Mouse (Mus musculus) adrenal gland, postnatal 36 days (tissue): ENCODE results near the gene Cacna2d3. TPM values are rescaled to one million over a fixed set of nuclear protein-coding genes. Genes with fewer than 3 reads are reported as not detected.

Experiments used
- DNase-seq, 2 experiments: peaks; one replicate each; pipeline ENCODE4 v3.0.0; 2021; ENCODE audit warnings: mixed read lengths in 1 of 2
- total RNA-seq, 2 experiments: library from RNA; stranded (reverse); gene quantifications; 2 replicates each; pipeline ENCODE4 v1.2.3; 2021

Cacna2d3 gene
- total RNA-seq, 2 experiments from 2014 or later: 2.9 to 4.5 TPM

DNA sequence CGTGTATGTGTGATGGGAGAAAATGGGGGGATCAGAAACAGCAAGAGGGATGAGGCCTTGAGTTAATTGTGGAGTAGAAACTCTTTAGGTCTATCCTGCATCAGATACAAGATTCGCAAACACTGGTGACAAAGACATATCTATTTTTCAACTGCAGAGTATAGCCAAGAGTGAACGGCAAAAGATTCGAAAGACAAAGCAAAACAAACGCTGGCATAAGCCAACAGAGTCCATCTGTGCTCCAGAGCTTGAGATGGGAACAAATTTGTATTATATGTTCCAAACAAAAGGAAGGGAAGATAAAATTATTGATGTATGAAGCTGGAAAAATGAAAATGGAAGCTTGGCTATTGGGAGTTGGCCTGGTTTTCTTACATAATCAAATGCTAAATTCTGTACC is 802.8 kb downstream of the Cacna2d3 start:
- DNase-seq: no peak

DNA sequence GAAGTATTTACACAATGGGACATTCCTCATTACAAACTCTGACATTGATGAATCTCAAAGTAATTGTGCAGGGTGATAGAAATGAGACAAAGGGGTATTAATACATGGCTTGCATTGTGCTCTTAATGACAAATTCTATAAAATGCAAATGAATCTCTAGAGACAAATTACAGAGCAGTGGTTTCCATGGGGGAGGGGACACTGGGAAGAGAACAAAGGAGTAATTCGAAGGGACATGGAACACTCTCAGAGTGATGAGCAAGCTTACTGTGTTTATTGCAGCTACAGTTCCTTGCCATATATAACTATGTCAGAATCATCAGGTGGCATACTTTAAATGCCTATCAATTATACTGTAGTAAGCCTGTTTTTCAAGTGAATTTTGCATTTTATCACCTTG is 806.7 kb downstream of the Cacna2d3 start:
- no peak for DNase-seq

DNA sequence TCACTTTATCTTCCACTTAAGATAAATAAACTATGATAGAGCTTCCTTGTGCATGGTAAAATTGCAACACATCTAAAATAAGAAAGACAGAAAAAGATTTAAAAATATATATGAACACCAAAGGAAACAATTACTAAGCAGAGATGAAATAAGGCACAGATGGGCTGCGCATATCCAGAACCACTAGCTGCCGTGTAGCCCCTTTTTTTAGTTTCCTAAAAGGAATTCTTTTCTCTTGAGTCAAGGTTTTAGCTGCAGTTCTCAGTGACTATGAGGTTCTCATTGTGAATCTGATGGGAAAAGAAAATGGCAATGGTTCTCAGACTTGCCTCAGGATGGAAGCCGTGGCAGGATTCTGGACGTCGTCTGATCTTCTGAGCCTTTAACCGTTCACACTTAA is 814.0 kb downstream of the Cacna2d3 start:
- DNase-seq: no peak

DNA sequence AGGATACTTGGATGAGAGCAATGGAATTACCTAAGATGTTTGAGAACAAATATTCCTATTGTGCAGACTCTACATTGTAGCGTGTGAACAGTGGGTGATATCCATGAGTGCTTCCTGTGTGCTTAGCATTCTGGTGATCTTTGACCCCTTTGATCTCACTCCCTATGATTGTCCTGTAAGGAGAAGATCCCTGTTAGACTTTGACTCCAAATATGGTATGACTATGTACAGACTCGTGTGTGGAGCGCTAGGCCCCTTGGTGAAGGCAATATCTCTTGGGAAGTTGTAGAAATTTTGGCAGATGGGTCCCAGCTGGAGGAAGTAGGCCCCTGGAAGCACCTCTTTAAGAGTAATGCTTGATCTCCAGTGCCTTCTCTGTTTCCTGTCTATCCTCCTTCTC is 829.1 kb downstream of the Cacna2d3 start:
- DNase-seq: no peak

DNA sequence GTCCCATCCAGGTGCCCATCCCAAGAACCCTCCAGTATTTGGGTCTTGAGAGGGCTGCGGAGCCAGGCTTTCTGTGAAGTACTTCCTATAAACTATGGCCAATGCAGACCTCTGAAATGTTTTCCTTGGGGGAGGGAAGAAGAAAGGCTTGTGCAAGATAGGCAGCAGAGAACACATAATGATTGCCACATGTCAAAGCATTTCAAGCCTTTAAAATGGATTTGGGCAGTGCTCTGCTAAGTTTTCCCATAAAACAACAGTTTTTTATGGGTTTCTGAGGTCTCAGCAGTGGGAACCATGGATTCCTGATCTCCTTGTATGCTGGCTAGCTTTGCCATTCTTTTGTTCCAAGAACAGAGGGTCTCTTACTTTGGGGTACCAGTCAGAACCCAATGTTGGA is 834.3 kb downstream of the Cacna2d3 start:
- DNase-seq: no peak

DNA sequence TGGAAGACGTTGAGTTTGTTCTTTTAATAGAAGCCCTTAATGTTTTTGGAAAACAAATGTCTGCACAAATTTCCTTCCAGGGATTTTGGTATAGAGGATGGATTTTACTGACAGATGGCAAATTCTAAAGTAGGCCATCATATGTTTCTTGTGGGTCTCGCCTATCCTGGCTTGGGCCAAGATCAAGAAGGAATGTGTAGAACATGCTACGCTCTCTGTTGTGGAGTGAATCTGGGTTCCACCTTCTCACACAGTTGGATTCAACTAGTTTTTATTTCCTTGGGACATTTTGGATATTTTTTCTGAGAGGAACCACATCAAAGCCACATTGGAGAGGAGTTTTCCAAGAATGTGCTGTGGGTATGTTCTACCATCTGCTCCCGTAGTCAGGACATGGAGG is 835.0 kb downstream of the Cacna2d3 start:
- DNase-seq: no peak

DNA sequence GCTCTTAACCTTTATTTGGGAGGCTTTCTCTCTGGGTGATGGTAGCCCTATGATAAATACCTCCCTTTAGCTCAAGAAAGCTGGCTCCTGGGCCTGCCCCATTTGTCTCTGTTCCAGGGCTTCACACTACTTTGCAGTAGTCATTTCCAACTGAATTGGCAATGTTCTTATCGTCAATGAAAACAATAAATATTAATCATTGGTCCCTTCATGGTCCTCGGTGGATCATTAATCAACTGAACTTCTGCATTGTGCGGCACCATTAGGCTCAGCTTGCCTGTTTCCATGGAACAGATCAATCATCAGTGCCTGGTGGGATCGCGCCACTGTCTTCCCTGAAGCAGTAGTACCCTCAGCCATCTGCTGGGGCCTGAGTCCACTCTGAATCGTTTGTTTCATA is 850.7 kb downstream of the Cacna2d3 start:
- DNase-seq: no peak

DNA sequence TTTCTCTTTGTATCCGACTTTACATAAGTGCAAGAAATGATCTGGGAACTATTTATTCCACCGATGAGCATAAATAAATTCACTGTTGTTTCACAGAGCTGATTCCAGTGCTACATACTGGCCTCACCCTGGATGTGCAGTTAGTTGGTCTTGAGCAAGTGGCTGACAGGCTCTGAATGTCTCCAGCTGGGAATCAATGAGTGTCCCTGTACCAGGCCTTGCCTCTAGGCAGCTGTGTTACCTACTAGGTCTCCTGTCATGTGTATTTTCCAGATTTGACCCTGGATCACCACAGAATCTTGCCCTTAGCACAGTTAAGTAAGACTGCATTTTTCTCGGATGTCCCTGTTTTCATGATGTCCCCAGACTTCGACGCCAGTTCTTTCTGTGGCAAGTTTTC is 851.3 kb downstream of the Cacna2d3 start:
- DNase-seq: no peak

DNA sequence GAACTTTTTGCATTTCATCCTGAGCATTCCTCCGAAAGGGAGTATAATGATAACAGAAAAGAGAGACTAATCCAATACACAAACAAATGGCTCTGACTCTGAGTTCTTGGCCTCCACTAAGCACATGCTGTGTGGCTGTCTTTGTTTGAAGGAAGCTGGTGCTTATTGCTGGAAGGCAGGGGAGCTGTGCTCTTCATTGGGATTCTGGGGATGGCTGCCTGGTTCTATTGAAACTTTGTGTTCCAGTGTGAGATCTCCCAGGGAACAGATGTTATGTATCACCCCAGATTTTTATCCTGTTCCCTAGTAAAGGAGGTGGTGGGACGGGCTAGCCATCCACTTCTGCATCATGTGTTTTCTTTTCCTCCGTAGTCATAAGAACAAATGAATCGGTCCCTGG is 856.7 kb downstream of the Cacna2d3 start:
- DNase-seq: no peak

DNA sequence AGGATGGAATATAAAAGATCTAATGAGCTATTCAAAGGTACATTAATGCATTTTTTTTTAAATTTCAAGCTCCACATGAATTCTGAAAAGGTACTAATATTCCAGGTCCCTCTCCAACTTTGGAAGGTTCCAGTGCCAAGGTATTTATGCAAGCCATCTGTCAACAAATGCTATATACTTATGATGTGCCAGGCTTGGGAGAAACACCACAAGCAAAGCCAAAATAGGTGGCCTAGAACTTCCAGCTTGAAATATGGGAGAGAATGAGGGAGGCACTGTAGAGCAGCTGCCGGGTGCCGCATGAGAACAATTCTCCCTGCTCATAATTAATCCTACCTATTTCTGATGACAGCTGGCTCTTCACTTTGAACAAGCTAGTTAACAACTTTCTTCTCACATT is 860.5 kb downstream of the Cacna2d3 start:
- no peak for DNase-seq

Other genes starting within 250 kb of the Cacna2d3 start
- gene Selenok, start 246.4 kb upstream of the Cacna2d3 start, total RNA-seq: 100 to 1,000 TPM; 118 to 119 TPM